Mouse (Mus musculus) CH12.LX (cell line): ENCODE measurements around the gene Prkacb. TPM values are rescaled to one million over a fixed set of nuclear protein-coding genes. Genes with fewer than 3 reads are reported as not detected.

Source experiments
- DNase-seq: peaks from one replicate; pipeline ENCODE4 v3.0.0-alpha.2; 2013; ENCODE audit errors: extremely low read depth
- H3K27ac ChIP-seq: 2 replicates; pipeline ENCODE4 v1.5.1; 2012; ENCODE audit warnings: low read depth, mild to moderate bottlenecking, control low read depth, moderate library complexity; ENCODE audit not compliant: insufficient read depth
- H3K27me3 ChIP-seq: replicated peaks from 2 replicates; pipeline ENCODE3; 2012; ENCODE audit warnings: inconsistent platforms
- H3K36me3 ChIP-seq, 2 experiments: replicated peaks in 1 of 2; 2 replicates each; pipeline versions ENCODE3 to v1.6.1; 2012; ENCODE audit warnings: inconsistent platforms in 1 of 2, low read length in 1 of 2, mild to moderate bottlenecking in 1 of 2, mixed read lengths in 1 of 2, moderate library complexity in 1 of 2; ENCODE audit not compliant: control insufficient read depth in 1 of 2, insufficient read depth in 1 of 2
- H3K4me1 ChIP-seq, 2 experiments: 2 replicates each; pipeline ENCODE4 v1.6.1; 2012; ENCODE audit warnings: inconsistent platforms in 1 of 2, moderate library complexity in 1 of 2; ENCODE audit not compliant: insufficient read depth in 2 of 2, control insufficient read depth in 1 of 2
- H3K4me2 ChIP-seq: 2 replicates; pipeline ENCODE4 v1.6.1; 2012; ENCODE audit warnings: low read depth, mild to moderate bottlenecking, control low read depth; ENCODE audit not compliant: poor library complexity, insufficient read depth, severe bottlenecking
- H3K4me3 ChIP-seq, 3 experiments: fragments of 150-350 bp in 1 of 3; sonication (generic) in 1 of 3; replicated peaks in 1 of 3; 2 replicates each; pipeline versions ENCODE3 to v1.5.1; 2011 to 2012; ENCODE audit warnings: low read depth in 2 of 3, low read length in 2 of 3, mild to moderate bottlenecking in 2 of 3, moderate library complexity in 2 of 3, control low read depth in 1 of 3, improper control_type of control experiment in 1 of 3, inconsistent platforms in 1 of 3, mixed read lengths in 1 of 3; ENCODE audit not compliant: poor library complexity in 1 of 3
- H3K79me2 ChIP-seq: replicated peaks from 2 replicates; pipeline ENCODE4 v1.6.1; 2012; ENCODE audit warnings: mild to moderate bottlenecking, moderate library complexity; ENCODE audit not compliant: control insufficient read depth, poor library complexity, insufficient read depth, severe bottlenecking; ENCODE audit errors: extremely low read depth
- H3K9ac ChIP-seq: 2 replicates; pipeline ENCODE4 v1.6.1; 2012; ENCODE audit warnings: low read depth, mild to moderate bottlenecking, control low read depth, moderate library complexity; ENCODE audit not compliant: insufficient read depth
- H3K9me3 ChIP-seq: replicated peaks from 2 replicates; pipeline ENCODE3; 2012; ENCODE audit warnings: low read length, inconsistent platforms, mixed read lengths
- CHD1 ChIP-seq: IDR thresholded peaks from 2 replicates; pipeline ENCODE4 v1.6.1; 2012; ENCODE audit warnings: low read depth, low read length, improper control_type of control experiment, inconsistent platforms
- CTCF ChIP-seq, 2 experiments: IDR thresholded peaks in 1 of 2; conservative IDR thresholded peaks in 1 of 2; 2 replicates each; pipeline ENCODE4 v1.5.1; 2011 to 2012; ENCODE audit warnings: low read depth in 2 of 2, low read length in 2 of 2, improper control_type of control experiment in 1 of 2, inconsistent platforms in 1 of 2, mild to moderate bottlenecking in 1 of 2, moderate library complexity in 1 of 2
- ELF1 ChIP-seq: IDR thresholded peaks from 2 replicates; pipeline ENCODE4 v1.6.1; 2014; ENCODE audit warnings: low read depth, mild to moderate bottlenecking, inconsistent platforms, low read length, improper control_type of control experiment
- ETS1 ChIP-seq: conservative IDR thresholded peaks from 2 replicates; pipeline ENCODE4 v1.6.1; 2012; ENCODE audit warnings: low read depth, mild to moderate bottlenecking, inconsistent platforms, low read length, improper control_type of control experiment, moderate library complexity
- KAT2A ChIP-seq: IDR thresholded peaks from 2 replicates; pipeline ENCODE4 v1.6.1; 2012; ENCODE audit warnings: low read length, improper control_type of control experiment, inconsistent platforms; ENCODE audit not compliant: insufficient replicate concordance
- MAX ChIP-seq: IDR thresholded peaks from 2 replicates; pipeline ENCODE4 v1.6.1; 2011; ENCODE audit warnings: low read length, improper control_type of control experiment
- MAZ ChIP-seq: IDR thresholded peaks from 2 replicates; pipeline ENCODE4 v1.6.1; 2012; ENCODE audit warnings: low read depth, mild to moderate bottlenecking, inconsistent platforms, low read length, improper control_type of control experiment, moderate library complexity
- MYC ChIP-seq: IDR thresholded peaks from 2 replicates; pipeline ENCODE4 v1.6.1; 2011; ENCODE audit warnings: low read depth, mild to moderate bottlenecking, improper control_type of control experiment, low read length
- POLR2A ChIP-seq: IDR thresholded peaks from 2 replicates; pipeline ENCODE4 v1.6.1; 2011; ENCODE audit warnings: low read depth, mild to moderate bottlenecking, improper control_type of control experiment, low read length
- TBP ChIP-seq: conservative IDR thresholded peaks from 2 replicates; pipeline ENCODE4 v1.6.1; 2011; ENCODE audit warnings: low read depth, low read length, improper control_type of control experiment
- TCF12 ChIP-seq: IDR thresholded peaks from 2 replicates; pipeline ENCODE4 v1.6.1; 2014; ENCODE audit warnings: low read depth, mild to moderate bottlenecking, inconsistent platforms, low read length, improper control_type of control experiment
- UBTF ChIP-seq: IDR thresholded peaks from 2 replicates; pipeline ENCODE4 v1.6.1; 2012; ENCODE audit warnings: low read depth, mild to moderate bottlenecking, inconsistent platforms, low read length, improper control_type of control experiment, moderate library complexity
- ZC3H11A ChIP-seq: IDR thresholded peaks from 2 replicates; pipeline ENCODE4 v1.6.1; 2012; ENCODE audit warnings: low read depth, mild to moderate bottlenecking, inconsistent platforms, low read length, improper control_type of control experiment
- ZKSCAN1 ChIP-seq: IDR thresholded peaks from 2 replicates; pipeline ENCODE4 v1.6.1; 2012; ENCODE audit warnings: low read depth, inconsistent platforms, low read length, improper control_type of control experiment, borderline replicate concordance
- ZNF384 ChIP-seq: IDR thresholded peaks from 2 replicates; pipeline ENCODE4 v1.6.1; 2012; ENCODE audit warnings: low read depth, low read length, improper control_type of control experiment, inconsistent platforms
- dilution Hi-C: fragments of 300-500 bp; cut with MboI; formaldehyde crosslinking; loops from 2 replicates; pipeline ENCODE4 v1.14.3; 2020; ENCODE audit warnings: low sequenced_read_pairs; ENCODE audit not compliant: extremely low pct_unique_long_range_greater_than_20kb, extremely low pct_ligation_motif_present
- in situ Hi-C: fragments of 300-500 bp; cut with MboI; formaldehyde crosslinking; loops from 3 replicates; pipeline ENCODE4 v1.14.3; 2019; ENCODE audit warnings: low sequenced_read_pairs, low pct_ligation_motif_present, low pct_unique_long_range_greater_than_20kb, mixed read lengths
- polyA plus RNA-seq: library from polyadenylated mRNA; unstranded; fragments of >175 nt; gene quantifications from 2 replicates; pipeline ENCODE4 v1.2.1, GENCODE M21; 2012; ENCODE audit warnings: low read depth; ENCODE audit not compliant: insufficient read length
- total RNA-seq, 2 experiments: library from RNA; depleted of rRNA; stranded (reverse); fragments of 300-350 nt in 1 of 2; fragments of >200 nt in 1 of 2; gene quantifications; 2 replicates each; pipeline ENCODE4 v1.2.3; 2012 to 2014

Gene Prkacb
- total and polyA plus RNA-seq, 3 experiments: 33.1 to 65.1 (median 62.1) TPM

DNA sequence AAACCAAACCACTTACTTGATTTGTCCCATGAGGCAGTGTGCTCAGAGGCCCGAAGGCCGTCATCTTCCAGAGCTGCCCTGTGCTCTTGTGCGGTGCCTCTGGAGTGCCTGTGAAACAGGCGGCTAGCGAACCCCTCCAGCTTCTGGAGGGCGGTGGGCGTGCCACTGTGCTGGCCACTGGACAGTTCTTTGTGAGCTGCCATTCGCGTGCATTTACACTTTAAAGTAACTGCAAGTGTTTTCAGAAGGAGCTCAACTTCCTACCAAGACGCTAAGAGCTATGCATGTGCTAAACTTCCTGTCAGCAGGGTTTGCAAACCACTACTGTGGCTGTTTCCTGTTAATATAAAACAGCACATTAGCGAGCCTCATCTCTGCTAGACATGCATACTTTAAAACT lies 31.7 kb downstream of the Prkacb start (continued):
- TF ChIP-seq ZC3H11A (no peak), KAT2A (no peak), TBP (no peak), ELF1 (peak; percentile 43; the same call in 1 of the 2 replicates), ZKSCAN1 (no peak), MYC (0 out of 2 replicates have a peak, but pooled peaks have one; percentile 59), ETS1 (no peak; the same call in 1 of the 2 replicates)

DNA sequence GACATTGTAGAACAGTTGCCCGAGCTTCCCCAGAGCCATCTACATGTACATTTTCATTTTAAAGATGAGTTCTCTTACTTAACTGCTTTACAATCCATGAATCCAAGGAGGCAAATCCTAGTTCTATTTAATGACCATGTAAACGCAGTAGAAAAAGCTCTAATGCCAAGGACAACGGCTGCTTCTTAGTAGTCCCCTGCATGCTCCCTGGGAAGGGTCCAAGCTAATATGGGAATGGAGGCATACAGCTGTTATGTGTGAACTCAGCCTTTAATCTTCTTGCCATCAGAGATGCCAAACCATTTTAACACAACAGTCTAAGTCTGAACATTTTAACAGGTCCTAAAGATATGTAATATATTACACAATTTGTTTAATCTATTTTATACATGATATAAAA lies 32.5 kb downstream of the Prkacb start:
- in situ Hi-C loops (loop anchor here (10.0 kb wide), 1 partner anchor 435 kb away; no protein-coding TSS in a partner anchor), dilution Hi-C loops (no loop called here)
- H3K27ac ChIP-seq: no peak overlapping the region
- H3K4me1 ChIP-seq: peaks cover 6 to 52% of the 10 kb centered on the region in 2 experiments; a peak in 3 of 4 replicates
- H3K4me2 ChIP-seq: no peak overlapping the region
- H3K36me3 ChIP-seq: peaks cover 0 to 2% of the 10 kb centered on the region in 2 experiments
- DNase-seq: no peak
- H3K79me2 ChIP-seq: no peaks in the 10 kb centered on the region
- no peaks in the 10 kb centered on the region for H3K27me3 ChIP-seq
- H3K9me3 ChIP-seq: no peaks in the 10 kb centered on the region
- TF ChIP-seq POLR2A (no peak), TCF12 (no peak), MYC (no peak), UBTF (no peak), CTCF (conservative IDR thresholded peaks at IDR 0.05 in 1 of 2, IDR thresholded peaks at IDR 0.05 in 1 of 2; ENCODE audit: low read depth in 2 of 2, low read length in 2 of 2) (no peak), TBP (no peak), ETS1 (no peak), MAZ (no peak), MAX (no peak), ZC3H11A (no peak), CHD1 (no peak), KAT2A (no peak)
- no peak overlapping the region for H3K4me3 ChIP-seq
- no peak overlapping the region for H3K9ac ChIP-seq

GRCm38 (mm10) chr3:146778913-146779312 lies 33.9 kb downstream of the Prkacb start:
- no peak overlapping the region for H3K27ac ChIP-seq
- no peak for TF ChIP-seq ZNF384
- no peak for TF ChIP-seq MAZ
- no peak for TF ChIP-seq MYC
- no peak for TF ChIP-seq UBTF
- H3K79me2 ChIP-seq: no peaks in the 10 kb centered on the region; the same call in 1 of the 2 replicates
- DNase-seq: no peak
- H3K27me3 ChIP-seq: no peaks in the 10 kb centered on the region
- H3K4me1 ChIP-seq: peaks cover 4 to 43% of the 10 kb centered on the region in 2 experiments; a peak in 2 of 4 replicates
- H3K36me3 ChIP-seq: peaks cover 0 to 5% of the 10 kb centered on the region in 2 experiments
- no peaks in the 10 kb centered on the region for H3K9me3 ChIP-seq
- no peak overlapping the region for H3K4me3 ChIP-seq
- H3K9ac ChIP-seq: no peak overlapping the region
- no peak overlapping the region for H3K4me2 ChIP-seq
- in situ Hi-C loops (loop anchor here (5.0 kb wide), 1 partner anchor 212 kb away; no protein-coding TSS in a partner anchor), dilution Hi-C loops (no loop called here)
